Mouse (Mus musculus) erythroblast, embryonic 14.5 days (primary cell): ENCODE measurements around the gene Nhsl1.

ENCODE experiments used
- GATA1 ChIP-seq: IDR thresholded peaks from 2 replicates; pipeline ENCODE4 v1.6.1; 2012; ENCODE audit warnings: low read length, inconsistent platforms, mixed read lengths
- TAL1 ChIP-seq: IDR thresholded peaks from 3 replicates; pipeline ENCODE4 v1.6.1; 2012; ENCODE audit warnings: low read length, inconsistent platforms, mixed read lengths

- TF ChIP-seq GATA1 (no peak), TAL1 (no peak)
Observed at GRCm38 (mm10) chr10:18393740-18394139, 75.0 kb downstream of the Nhsl1 start.
